Mouse (Mus musculus): ENCODE results near the gene Dolk.

Dolk gene

GRCm38 (mm10) chr2:30269241-30269990, 16.7 kb downstream of the Dolk start:
- DNase-seq (ENCODE audit: extremely low spot score, low read depth, low spot score): no peak

GRCm38 (mm10) chr2:30268371-30268770, 17.8 kb downstream of the Dolk start:
- DNase-seq (ENCODE audit: extremely low spot score, low read depth, low spot score): no peak

- DNase-seq (ENCODE audit: extremely low spot score, low read depth, low spot score): no peak
These were observed 18.7 kb downstream of the Dolk start for GRCm38 (mm10) chr2:30267466-30267865.

GRCm38 (mm10) chr2:30266392-30266941, 19.7 kb downstream of the Dolk start:
- DNase-seq (ENCODE audit: extremely low spot score, low read depth, low spot score): no peak

- DNase-seq (ENCODE audit: extremely low spot score, low read depth, low spot score): no peak
These were observed 20.3 kb downstream of the Dolk start, which contains the start of gene Phyhd1 for GRCm38 (mm10) chr2:30265767-30266253. Phyhd1 (plus strand) TSS chr2:30266203.

GRCm38 (mm10) chr2:30264671-30265519, 21.2 kb downstream of the Dolk start:
- no peak for DNase-seq (ENCODE audit: extremely low spot score, low read depth, low spot score)

GRCm38 (mm10) chr2:30263811-30264210, 22.3 kb downstream of the Dolk start:
- no peak for DNase-seq (ENCODE audit: extremely low spot score, low read depth, low spot score)

GRCm38 (mm10) chr2:30262840-30263441, 23.2 kb downstream of the Dolk start:
- no peak for DNase-seq (ENCODE audit: extremely low spot score, low read depth, low spot score)

- DNase-seq (ENCODE audit: extremely low spot score, low read depth, low spot score): no peak
These were observed 24.0 kb downstream of the Dolk start for GRCm38 (mm10) chr2:30261921-30262839.

GRCm38 (mm10) chr2:30261064-30261736, 24.9 kb downstream of the Dolk start:
- no peak for DNase-seq (ENCODE audit: extremely low spot score, low read depth, low spot score)

- no peak for DNase-seq (ENCODE audit: extremely low spot score, low read depth, low spot score)
These were observed 26.7 kb downstream of the Dolk start for GRCm38 (mm10) chr2:30259131-30260064.

GRCm38 (mm10) chr2:30258600-30258999, 27.5 kb downstream of the Dolk start:
- DNase-seq (ENCODE audit: extremely low spot score, low read depth, low spot score): no peak

GRCm38 (mm10) chr2:30257699-30258460, 28.3 kb downstream of the Dolk start:
- no peak for DNase-seq (ENCODE audit: extremely low spot score, low read depth, low spot score)

GRCm38 (mm10) chr2:30256616-30257350, 29.4 kb downstream of the Dolk start:
- no peak for DNase-seq (ENCODE audit: extremely low spot score, low read depth, low spot score)

GRCm38 (mm10) chr2:30255631-30256395, 30.3 kb downstream of the Dolk start:
- no peak for DNase-seq (ENCODE audit: extremely low spot score, low read depth, low spot score)

- DNase-seq (ENCODE audit: extremely low spot score, low read depth, low spot score): no peak
These were observed 32.3 kb downstream of the Dolk start for GRCm38 (mm10) chr2:30253809-30254208.

Data from hindlimb bud, embryonic 11.5 days (tissue).